Mouse (Mus musculus): ENCODE measurements at regions not wholly inside any gene's neighbourhood (a gene's known extent, or its start where the extent isn't known, plus 50 kb on each side); places are given as distances from the start of the nearest gene placed in this dataset.
A peak's percentile ranks its signal among the peaks of the same experiment; 100 is the strongest.

GRCm38 (mm10) chr6:49523184-49523583, 127.8 kb downstream of the Stk31 start:
- DNase-seq (ENCODE audit: low spot score in 2 of 2), result no peak

DNA sequence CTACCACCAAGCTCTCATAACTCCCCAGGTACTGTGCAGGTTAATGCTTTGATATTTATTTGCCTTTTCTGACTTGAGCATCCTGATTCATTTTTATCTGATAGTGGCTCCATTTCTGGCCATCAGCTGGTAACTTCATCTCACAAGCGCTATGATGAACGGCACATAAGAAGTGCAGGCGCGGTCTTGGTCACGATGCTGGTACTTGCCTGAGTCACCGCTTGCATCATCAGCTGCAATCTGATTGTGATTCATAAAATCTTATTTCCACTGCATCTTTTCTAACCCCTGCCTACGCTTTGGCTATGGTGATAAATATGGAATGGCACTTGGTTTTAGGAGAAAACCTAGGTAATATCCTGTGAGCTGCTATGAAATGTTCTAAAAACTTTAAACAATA, 128.3 kb downstream of the Stk31 start:
- DNase-seq (ENCODE audit: low spot score in 2 of 2), result peak in 1 of 2 experiments; percentile 10

GRCm38 (mm10) chr6:49533956-49534355, 138.6 kb downstream of the Stk31 start:
- DNase-seq (ENCODE audit: low spot score in 2 of 2), result no peak

DNA sequence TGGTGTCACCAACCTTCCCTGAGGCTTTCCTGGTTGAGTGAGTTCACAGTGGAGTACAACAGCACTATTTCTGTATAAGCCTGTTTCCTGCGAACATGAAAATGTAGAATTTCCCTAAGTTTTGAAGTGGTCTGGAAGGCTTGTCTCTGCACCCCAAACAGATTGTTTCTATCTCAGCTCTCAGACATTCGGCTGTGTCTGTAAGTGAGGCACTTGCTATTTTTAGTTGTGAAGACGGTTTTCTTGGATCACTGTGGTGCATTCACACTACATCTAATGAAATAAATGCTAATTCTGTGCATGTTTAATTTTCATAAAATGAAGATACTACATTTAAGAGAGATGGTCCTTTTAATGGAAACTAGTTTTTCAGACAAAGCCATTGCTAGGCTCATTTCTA, 139.1 kb downstream of the Stk31 start:
- DNase-seq (ENCODE audit: low spot score in 2 of 2), result no peak

- no peak for DNase-seq (ENCODE audit: low spot score in 2 of 2)
Observed at GRCm38 (mm10) chr6:49544946-49545345, 149.5 kb downstream of the Stk31 start.

- no peak for DNase-seq (ENCODE audit: low spot score in 2 of 2)
Observed at GRCm38 (mm10) chr6:49555069-49555468, 159.7 kb downstream of the Stk31 start.

DNA sequence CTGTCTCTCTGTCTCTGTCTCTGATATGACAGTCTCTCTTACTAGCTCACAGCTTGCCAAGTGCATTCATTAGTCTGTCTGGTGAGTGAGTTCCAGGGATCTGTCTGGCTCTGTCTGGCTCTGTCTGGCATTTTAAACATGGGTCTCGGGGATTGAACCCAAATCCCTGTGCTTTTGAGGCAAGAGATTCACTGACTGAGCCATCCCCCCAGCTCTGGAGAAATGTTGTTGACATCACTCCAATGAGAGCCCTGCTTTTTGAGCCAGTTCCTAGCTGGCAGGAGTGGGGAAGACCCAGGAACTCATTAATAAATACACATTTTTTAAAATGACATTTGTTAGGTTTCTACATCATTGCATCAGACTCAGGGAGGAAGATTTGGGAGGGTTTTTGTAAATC, 163.1 kb downstream of the Stk31 start:
- no peak for DNase-seq (ENCODE audit: low spot score in 2 of 2)

DNA sequence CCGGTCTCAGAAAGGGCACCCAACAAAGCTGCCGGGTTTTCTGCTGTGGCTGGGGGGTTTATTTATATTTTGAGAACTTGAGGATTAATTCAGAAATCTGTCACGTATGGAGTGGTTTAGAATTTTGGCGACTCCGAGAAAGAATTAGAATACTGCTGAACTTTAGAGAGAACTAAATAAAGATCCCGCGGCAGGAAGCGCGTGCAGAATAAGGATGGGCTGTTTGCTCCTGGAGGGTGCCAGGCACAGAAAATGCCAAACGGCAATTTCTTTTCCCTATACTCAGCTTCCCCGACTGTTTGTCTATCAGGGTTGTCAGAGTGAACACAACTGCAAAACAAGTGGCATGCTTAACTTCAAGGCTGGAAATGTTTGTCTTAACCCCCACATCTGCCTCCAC, 163.7 kb downstream of the Stk31 start:
- DNase-seq (ENCODE audit: low spot score in 2 of 2), result no peak

GRCm38 (mm10) chr6:49578340-49578739, 182.9 kb downstream of the Stk31 start:
- no peak for DNase-seq (ENCODE audit: low spot score in 2 of 2)

- no peak for DNase-seq (ENCODE audit: low spot score in 2 of 2)
Observed at GRCm38 (mm10) chr6:49579691-49580090, 184.3 kb downstream of the Stk31 start.

- DNase-seq (ENCODE audit: low spot score in 2 of 2), result no peak
Observed at GRCm38 (mm10) chr6:49582040-49582707, 186.8 kb downstream of the Stk31 start.

GRCm38 (mm10) chr6:49586553-49586952, 191.1 kb downstream of the Stk31 start:
- DNase-seq (ENCODE audit: low spot score in 2 of 2), result no peak

DNA sequence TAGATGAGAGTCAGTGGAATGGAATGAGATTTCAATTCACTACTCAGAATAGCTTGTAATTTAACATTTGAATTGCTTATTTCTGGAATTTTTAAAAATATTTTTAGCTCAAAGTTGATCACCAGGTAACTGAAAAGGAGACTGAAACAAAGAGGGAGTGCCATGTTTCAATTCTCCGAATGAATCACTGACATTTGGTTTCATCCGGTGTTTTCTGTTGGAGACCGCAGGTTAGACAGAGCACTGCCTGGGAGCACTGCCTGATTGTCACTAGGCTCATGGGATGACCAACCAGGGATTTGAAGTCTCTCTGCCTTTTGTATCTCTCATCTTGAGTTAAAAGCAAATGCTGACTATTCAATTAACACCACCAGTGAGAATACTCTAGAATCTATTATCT, 193.3 kb downstream of the Stk31 start:
- no peak for DNase-seq (ENCODE audit: low spot score in 2 of 2)

DNA sequence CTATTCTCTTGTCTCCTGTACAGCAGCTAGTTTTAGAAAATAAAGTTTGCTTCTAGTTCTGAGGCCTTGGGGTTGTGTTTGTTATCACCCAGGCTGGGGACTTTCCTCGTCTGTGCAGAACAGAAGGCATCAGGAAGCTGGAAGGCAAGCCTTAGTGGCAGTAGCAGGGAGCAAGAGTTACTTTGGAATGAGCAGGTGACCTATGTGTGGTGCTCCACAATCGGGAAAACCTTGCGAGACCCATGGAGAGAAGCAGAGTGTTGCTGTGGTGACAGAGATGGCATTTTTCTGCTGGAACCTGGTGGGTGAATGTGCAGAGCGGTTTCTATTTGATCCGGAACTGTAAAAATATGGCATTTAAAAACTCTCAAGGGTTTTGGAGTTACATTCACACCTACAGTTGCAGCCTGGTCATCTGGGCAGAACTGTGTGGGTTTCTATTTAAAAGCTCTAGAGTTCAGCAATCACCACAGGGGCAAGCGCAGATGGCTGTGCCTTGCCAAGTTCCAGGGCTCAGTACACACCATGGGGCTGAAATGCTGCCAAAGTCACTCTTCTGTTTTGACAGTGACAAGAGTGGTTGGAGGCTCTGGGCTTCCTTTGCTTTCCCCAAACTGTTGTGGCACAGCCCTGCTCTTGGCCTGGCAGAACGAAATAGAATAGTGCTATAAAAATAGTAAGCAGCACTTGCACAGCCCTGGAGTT, 195.7 kb downstream of the Stk31 start:
- DNase-seq (ENCODE audit: low spot score in 2 of 2), result peak; percentile 3 to 11

DNA sequence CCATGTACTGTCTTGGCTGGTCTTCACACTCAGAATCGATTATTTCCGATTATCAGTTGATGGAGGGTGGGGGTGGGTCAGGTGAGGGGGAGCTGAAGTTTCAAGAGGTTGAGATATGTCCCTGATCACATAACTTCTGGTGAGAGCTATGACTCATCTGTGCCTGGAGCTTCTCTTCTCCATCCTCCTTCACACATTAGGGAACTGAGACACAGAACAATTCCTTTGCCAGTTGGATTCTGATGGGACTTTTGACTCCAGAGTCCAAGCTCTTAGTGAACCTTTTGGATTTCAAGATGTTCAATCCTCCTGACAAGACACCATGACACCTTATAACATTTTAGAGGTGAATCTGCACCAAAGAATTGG, 196.2 kb downstream of the Stk31 start:
- DNase-seq (ENCODE audit: low spot score in 2 of 2), result no peak

DNA sequence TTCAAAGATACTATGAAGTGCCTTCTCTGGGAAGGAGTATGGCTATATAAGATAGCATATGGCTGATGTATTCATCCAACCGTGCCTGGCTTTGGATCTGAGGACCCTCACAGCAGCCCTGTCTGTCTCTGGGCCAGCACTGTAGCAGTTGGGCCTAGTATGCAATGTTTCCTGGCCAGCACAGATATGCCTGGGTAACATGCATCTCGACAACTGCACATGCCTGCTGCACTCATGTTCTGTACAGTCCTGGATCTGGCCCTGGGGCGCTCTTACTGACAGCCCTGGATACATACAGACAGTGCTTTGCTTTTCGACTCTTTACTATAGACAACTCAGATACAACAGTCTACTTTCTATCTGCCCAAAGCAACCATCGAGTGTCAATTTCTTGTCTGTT, 197.3 kb downstream of the Stk31 start:
- no peak for DNase-seq (ENCODE audit: low spot score in 2 of 2)

- no peak for DNase-seq (ENCODE audit: low spot score in 2 of 2)
Observed at GRCm38 (mm10) chr6:49603201-49603600, 207.8 kb downstream of the Stk31 start.

DNA sequence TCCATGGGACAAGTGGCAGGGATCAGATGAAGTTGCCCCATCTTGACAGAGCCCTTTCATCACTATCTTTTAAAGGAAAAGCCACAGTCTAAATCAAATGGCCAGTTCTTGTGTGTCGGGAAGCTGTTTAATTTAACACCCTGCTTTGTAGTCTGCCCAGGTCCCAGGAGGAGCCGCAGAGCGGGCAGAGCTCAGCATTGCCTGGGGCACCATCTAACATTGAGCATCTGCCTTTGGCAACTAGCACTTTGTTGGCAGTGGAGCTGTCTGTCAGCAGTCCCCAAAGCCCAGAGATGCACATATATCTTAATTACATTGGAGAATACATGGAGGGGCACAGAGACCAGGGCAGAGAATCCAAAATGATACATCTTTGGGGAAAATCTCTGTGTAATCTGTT, 208.4 kb downstream of the Stk31 start:
- no peak for DNase-seq (ENCODE audit: low spot score in 2 of 2)

- no peak for DNase-seq (ENCODE audit: low spot score in 2 of 2)
Observed at GRCm38 (mm10) chr6:49606028-49606427, 210.6 kb downstream of the Stk31 start.

DNA sequence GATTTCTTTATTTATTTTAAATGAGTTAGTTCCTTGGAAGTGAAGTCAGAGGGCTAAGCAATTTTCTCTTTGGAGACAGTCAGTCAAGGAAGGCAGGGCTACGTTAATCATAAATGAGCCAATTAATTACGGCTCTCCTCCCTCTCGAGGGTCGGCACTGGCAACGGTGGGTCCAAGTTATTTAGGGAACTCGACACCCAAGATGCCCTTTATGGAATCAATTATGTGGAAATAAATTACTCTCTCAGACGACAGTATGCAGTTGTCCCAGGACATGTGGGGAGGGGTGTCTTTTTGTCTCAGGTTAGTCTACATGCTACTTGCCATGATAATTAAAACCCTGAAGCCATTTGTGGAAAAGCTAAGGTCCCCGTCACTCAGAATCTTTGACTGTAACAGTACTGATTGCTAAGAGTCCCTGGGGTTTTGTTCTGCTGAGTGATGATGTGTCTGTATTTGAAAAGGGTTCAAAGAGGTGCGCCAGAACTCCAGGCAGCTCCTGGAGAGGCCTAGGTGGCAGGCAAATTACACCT, 211.3 kb downstream of the Stk31 start:
- no peak for DNase-seq (ENCODE audit: low spot score in 2 of 2)

DNA sequence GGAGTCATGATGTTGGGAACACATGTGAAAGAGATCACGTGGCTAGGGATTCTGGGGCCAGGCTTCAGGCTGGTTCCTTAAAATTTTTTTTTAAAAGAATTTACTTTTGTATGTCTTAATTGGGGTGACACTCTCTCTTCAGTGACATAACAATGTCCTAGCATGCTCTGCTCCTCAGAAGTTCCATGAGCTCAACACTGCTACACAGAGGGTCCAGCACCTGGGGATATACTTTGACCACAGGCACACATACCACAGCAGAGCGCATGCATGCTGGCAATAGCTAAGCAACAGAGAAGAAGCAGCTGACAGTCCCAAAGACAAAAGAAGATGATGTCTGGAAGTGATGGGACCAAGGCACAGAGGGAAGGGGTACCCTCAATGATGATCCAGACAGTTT, 198.4 kb upstream of the Npy start:
- no peak for DNase-seq (ENCODE audit: low spot score in 2 of 2)

- no peak for DNase-seq (ENCODE audit: low spot score in 2 of 2)
Observed at GRCm38 (mm10) chr6:49624564-49624963, 197.9 kb upstream of the Npy start.

DNA sequence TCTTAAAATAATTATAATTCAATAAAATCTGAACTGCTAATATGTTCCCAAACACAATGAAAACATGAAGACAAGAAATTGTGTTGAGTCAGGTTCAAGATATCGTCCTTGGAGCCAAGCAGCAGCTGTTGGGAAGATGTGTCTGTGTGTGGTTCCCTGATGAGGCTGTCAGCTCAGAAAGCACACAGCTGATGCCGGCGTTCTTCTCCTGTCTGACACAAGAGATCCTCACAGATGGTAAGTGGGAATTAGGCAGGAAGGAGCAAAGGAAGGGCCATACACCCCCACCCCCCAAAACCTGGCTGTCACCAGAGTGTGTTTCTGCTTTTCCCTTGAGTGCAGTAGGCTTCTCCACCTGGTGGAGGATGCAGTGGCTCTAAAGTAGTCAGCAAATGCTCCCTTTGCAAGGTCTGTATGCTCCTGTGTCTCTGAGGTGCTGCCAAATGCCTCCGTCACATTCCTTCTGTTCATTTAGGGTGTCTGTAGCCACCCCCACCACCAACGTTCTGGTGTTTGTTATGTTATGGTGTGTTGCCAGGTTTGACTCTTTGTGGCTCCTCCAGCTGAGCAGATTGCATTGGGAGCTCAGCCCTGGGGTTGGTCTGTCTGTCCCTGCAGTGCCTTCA, 188.9 kb upstream of the Npy start:
- DNase-seq (ENCODE audit: low spot score in 2 of 2), result peak in 1 of 2 experiments; percentile 71

Data from left cerebral cortex, adult 8-10 months (tissue).